Mouse (Mus musculus) embryonic stem cell, embryonic (primary cell): ENCODE results near the gene Pdcd6ip.

Experiments used
- CTCF ChIA-PET, 4 experiments: fragments of 300-600 bp in 2 of 4; fragments of 350-600 bp in 2 of 4; sonication (Branson Sonifier 250); formaldehyde crosslinking; loops; one replicate each; lab custom pipeline; 2022; ENCODE audit warnings: inconsistent platforms in 2 of 4; lab: Charles Lee
- POLR2A ChIA-PET, 4 experiments: fragments of 300-600 bp in 2 of 4; fragments of 350-600 bp in 2 of 4; sonication (Branson Sonifier 250); formaldehyde crosslinking; loops; one replicate each; lab custom pipeline; 2022; ENCODE audit warnings: antibody characterized with exemption in 4 of 4, inconsistent platforms in 1 of 4; lab: Charles Lee

Pdcd6ip gene

DNA sequence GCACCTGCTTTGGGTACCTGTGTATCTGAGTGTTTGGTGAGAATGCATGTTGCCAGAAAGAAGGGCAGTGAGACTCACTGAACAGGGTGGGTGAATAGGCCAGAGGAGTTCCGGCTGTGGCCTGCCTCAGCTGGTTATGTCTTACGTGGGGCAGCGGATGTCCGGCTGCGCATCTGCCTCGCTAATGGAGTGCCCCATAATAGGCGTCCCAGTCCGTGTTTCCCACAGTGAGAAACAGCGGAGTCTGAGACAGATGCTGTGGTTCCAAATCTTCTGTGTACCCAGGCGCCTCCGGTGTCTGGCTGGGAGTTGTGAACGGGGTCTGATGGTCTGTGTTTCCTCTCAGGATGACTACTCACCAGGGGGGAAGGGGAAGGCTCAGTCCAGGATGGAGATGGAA is 2.8 kb upstream of the Pdcd6ip start:
- CTCF ChIA-PET = no interaction called here
- POLR2A ChIA-PET = interaction anchor here in 1 of 4 experiments (0.9 to 1.0 kb wide), 2 partner anchors 23 to 31 kb away, joined by 3 to 4 read pairs; no protein-coding TSS in a partner anchor

DNA sequence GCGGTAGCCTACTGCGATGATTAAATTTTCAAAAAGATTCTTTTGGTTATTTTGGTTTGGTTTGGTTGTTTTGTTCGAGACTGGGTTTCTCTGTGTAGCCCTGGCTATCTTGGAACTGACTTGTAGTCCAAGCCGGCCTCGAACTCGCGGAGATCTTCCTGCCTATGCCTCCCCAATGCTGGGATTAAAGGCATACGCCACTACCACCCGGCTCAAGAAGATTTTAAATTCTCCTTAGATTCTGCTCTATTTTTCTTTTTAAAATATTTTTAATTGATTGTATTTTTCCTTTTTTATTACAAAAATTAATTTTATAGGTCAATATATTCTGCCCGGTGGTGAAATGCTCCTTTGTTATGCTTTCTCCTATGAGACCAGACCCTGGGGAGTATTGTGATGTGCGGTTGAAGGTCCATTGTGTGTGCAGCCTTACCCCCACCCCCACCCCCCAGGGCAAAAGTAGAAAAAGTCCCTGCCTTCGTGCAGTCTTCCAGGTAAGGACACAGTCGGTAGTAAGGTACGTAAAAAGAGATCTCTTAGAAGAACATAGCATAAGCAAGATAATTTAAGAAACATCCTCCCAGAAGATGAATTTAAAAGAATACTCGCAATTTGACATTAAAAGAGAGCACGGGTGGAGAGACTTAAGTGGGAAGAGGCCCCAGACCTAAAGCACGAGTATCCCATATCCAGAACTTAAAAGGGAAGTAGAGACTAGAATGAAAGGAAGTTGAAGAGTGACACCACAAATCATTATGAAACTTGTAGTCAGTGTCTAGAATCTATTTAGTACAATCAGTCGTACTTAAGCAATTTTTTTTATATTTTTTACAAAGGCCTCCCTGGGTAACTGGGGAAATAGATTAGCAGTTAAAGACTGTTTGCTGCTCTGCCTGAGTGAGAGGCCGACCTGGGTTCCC is 562 bp upstream of the Pdcd6ip start:
- CTCF ChIA-PET = interaction anchor here in 1 of 4 experiments (1.0 kb wide), 1 partner anchor 11 kb away, joined by 3 read pairs; no protein-coding TSS in a partner anchor

DNA sequence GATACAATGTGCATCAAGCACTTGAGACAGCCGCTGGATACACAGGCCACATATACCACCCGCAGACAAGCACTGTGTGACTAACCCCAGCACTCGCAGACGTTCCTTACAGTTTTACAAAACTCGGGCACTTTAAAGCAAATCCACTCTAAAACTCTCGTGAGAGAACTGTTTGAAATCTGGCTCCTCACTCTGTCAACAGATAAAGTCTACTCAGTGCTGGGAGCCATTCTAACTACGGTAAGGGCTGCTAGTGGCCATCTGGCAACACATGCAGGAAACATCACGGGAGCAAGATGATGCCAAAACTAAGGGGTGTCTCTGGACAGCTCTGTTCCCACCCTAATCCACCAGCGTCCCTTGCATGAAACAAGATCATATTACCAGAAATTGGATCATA is 1.2 kb downstream of the Pdcd6ip start:
- POLR2A ChIA-PET = interaction anchor here in 3 of 4 experiments (1.1 to 1.6 kb wide), 4 partner anchors 40 to 320 kb away, joined by 3 to 8 read pairs (median 4); no protein-coding TSS in a partner anchor
- CTCF ChIA-PET = no interaction called here

More for the DNA sequence above, 562 bp upstream of the Pdcd6ip start:
- POLR2A ChIA-PET = interaction anchor here in 1 of 4 experiments (1.6 kb wide), 1 partner anchor 50 kb away, joined by 8 read pairs; no protein-coding TSS in a partner anchor

DNA sequence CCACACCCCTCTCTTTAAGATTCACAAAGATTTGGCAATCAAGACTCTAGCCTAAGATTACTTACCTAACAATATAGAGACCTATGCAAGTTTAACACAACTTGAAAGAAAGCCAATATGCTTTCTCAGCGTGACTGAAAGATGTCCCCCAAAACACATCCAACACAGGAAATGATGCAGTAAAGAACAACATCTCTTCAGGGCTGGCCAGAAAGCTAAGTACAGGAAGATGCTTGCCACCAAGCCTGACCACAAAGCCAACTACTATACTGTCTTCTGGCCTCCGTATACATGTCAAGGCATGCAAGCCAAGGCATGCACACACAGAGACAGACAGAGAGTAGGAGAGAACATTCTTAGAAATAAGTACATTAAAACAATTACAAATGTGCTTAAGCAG is 2.0 kb downstream of the Pdcd6ip start:
- ChIA-PET CTCF (no interaction called here), POLR2A (no interaction called here)

DNA sequence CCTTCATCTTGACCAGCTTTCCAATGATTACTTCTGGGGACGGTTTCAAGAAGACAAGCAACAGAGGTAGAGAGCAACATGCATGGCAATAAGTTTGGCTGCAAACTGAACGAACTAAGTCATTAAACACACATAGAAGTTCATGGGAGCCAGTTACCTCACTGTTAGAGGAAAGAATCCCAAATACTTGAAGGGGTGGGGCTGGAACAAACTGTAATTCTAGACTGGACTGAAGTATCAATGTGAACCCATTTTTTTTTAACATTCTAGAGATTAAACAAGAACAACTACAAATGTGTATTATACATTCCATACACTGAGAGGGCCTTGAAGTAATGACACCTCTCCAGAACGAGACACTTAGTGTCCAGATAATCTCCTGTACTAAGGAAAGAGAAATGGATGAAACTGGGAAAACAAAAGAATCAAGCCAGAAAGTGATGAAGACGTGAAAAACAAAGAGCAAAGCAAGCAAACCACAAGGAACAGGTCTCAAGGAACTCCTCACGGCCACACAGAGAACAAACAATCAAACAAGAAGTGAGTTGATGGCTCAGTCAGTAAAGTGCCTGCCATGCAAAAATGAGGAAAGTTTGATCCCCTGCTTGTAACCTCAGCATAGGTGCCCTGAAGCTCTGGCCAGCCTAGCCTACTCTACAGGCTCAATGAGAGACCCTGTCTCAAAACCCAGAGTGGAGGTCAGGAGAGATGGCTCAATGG is 6.5 kb downstream of the Pdcd6ip start:
- CTCF ChIA-PET = no interaction called here
- POLR2A ChIA-PET = no interaction called here

DNA sequence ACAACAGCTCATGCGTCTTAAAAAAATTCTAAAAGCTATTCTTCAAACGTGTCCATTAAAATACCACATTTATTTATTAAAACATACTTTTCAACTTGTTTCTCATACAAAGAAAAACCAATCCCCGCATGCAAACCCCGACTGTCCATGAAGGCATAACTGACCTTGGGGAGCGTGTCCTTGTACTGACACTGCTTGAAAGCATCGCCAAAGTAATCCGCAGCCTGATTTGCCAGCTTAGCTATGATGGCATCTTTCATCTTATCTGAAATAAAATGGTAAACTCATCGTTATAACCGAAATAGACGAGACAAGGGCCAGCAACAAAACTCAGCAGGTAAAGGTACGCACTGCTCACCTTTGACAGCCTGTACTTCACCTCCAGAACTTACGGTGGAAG is 20.6 kb downstream of the Pdcd6ip start:
- ChIA-PET POLR2A (interaction anchor here in 1 of 4 experiments (1.1 kb wide), 1 partner anchor 71 kb away, joined by 3 read pairs; no protein-coding TSS in a partner anchor), CTCF (interaction anchor here in 2 of 4 experiments (0.6 to 1.8 kb wide), 2 partner anchors 129 to 245 kb away, joined by 3 to 8 read pairs; no protein-coding TSS in a partner anchor)

DNA sequence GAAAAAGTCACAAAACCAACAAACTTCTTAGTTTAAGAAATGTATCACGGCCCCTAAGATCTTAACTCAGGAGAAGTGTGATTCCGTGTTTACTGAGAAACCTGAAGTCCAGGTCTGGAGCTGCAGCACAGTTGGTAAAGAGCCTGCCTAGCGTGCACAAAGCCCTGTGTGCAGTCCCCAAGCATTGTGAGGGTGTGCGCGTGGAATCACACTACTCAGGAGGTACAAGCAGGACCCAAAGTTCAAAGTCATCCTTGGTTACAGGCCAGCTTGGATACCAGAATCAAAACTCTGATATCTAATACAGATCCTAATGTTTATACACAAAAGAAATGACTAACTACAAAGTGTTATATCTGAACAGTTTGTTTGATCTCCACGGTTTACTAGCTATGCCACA is 34.3 kb downstream of the Pdcd6ip start:
- ChIA-PET POLR2A (no interaction called here), CTCF (no interaction called here)

DNA sequence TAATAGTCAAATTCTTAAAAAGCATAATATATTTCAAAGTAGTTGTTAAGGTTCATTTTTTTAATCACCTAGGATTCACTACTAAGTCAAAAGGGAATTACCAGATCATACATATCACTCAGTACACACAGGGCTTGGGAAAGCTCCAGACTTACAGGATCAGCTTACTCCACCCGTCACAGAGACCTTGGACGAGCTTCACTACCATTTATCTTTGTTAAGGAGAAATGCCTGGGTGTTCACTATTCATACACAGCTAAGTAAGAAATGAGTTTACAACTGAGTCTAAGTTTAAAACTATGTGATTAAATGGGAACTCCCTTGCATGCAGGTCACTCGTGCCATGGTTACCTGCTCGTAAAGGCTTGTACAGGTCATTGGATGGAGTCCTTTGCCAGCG is 35.7 kb downstream of the Pdcd6ip start:
- POLR2A ChIA-PET = interaction anchor here in 3 of 4 experiments (0.6 to 1.6 kb wide), 4 partner anchors 25 to 1628 kb away, joined by 3 to 4 read pairs (median 4); no protein-coding TSS in a partner anchor
- CTCF ChIA-PET = interaction anchor here in 1 of 4 experiments (0.7 kb wide), 1 partner anchor 232 kb away, joined by 3 read pairs; no protein-coding TSS in a partner anchor

DNA sequence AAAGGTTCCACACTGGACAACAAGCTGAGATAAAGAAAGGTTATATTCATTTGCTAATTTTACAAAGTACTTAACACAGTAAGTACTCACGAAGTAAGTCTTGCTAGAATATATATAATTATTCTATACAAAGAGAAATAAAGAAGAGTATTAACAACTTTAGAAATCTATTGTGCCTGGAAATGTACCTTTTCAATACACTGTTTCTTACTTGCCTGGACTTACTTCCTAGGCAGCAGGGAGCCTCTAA is 37.3 kb downstream of the Pdcd6ip start:
- ChIA-PET CTCF (no interaction called here), POLR2A (interaction anchor here in 1 of 4 experiments (1.5 to 1.6 kb wide), 2 partner anchors 15 to 88 kb away, joined by 3 to 4 read pairs; no protein-coding TSS in a partner anchor)

DNA sequence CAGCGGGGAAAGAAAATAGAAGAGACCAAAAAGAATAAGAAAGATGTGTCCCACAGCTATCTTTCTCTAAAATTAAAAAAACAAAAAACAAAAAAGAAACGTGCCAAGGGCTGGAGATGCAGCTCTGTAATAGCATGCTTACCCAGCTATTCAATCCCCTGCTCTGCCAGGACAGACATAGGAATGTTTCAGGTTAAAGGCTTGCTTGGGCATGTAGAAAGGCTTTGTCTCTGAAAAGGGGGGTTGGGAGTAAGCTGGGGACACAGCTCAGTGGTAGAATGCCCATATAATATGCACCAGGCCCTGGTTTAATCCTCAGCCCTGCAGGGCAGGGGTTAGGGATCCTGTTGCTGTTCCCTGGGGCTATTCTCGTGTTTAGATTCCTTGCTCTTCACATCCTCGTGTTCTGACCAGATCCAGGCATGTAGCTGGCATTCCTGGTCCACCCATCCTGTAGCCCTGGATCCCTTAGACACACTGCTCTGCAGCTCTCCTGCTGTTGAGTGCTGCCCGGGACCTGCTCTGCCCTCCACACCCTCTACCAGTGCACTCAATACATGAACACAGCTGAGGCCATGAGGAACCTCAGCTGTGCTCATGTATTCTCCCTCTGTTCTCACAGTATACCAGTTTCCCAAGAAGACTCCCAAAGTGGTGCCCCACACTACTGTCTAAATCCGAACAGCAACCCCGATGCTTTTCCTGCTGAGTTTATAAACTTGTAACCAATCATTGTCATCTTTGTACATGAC is 37.8 kb downstream of the Pdcd6ip start:
- CTCF ChIA-PET = no interaction called here
- POLR2A ChIA-PET = interaction anchor here in 2 of 4 experiments (0.6 to 1.6 kb wide), 3 partner anchors 15 to 212 kb away, joined by 3 to 8 read pairs (median 4); no protein-coding TSS in a partner anchor

DNA sequence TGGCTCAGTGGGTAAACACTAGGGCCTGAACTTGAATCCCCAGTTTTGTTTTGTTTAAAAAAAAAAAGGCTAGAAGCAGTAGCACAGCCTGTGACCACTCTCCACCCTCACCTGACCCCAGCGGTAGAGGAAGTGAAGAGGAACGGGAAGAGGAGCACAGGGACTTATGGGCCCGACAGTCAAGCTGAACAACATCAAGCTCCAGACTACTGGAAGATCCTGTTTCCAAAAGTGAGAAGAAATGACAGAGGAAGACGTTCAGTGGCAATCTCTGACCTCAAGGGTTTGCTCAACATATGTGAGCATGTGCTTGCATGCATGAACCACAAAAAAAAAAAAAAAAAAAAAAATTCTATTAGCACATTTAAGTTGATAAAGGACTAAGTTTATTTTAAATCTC is 44.6 kb downstream of the Pdcd6ip start:
- CTCF ChIA-PET = interaction anchor here in 1 of 4 experiments (0.7 kb wide), 1 partner anchor 14 kb away, joined by 5 read pairs; no protein-coding TSS in a partner anchor
- POLR2A ChIA-PET = no interaction called here

DNA sequence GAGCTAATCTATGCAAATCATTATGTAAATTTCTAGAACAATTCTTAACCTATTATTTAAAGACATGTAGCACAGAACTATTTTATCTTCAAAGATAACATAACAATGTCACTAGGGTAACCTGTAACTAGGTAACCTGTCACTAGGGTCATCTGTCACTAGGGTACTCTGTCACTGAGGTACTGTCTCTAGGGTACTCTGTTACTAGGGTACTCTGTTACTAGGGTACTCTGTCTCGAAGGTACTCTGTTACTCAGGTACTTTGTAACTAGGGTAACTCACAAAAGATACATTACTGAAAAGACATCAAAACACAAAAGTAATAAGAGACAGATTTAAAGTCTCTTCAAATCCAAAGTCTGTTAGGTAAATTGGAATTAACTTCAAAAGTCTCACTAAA is 50.2 kb downstream of the Pdcd6ip start:
- ChIA-PET POLR2A (no interaction called here), CTCF (interaction anchor here in 1 of 4 experiments (0.5 kb wide), 1 partner anchor 1651 kb away, joined by 3 read pairs; no protein-coding TSS in a partner anchor)

DNA sequence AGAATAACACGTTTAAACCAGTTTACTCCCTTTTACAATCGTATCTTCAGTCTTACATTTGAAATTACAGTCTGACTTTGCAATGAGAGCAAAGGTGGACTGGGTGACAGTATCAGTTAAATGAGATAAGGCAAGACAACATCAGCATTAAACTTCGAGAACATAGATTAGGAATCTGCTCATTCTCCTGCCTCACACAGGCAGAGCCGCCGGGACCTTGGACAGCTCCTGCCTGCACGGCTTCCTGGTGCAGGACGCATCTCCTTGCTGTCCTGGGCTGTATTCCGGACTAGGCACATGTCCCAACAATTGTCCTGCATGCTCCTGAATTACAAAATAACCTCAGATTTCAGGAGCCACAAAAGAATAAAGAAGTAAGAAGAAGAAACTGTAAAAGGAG is 54.5 kb downstream of the Pdcd6ip start:
- CTCF ChIA-PET = interaction anchor here in 1 of 4 experiments (1.0 kb wide), 1 partner anchor 12 kb away, joined by 3 read pairs; no protein-coding TSS in a partner anchor
- POLR2A ChIA-PET = no interaction called here

DNA sequence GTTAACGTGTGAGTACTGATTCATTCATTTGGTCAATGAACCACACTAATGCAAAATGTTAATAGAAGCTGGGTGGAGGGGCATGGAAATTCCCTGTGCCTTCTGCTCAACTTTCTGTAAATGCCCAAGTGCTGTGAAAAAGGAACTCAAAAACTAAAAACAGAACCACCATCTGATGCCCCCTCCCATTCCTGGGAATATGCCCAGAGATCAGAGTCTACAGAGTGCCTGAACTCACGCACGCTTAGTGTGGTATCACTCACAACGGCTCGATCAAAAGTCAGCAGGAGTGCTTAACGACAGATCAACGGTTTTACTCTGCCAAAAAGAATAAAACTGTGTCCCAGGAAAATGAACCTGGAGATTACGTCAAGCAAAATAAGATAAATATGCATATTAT is 57.3 kb downstream of the Pdcd6ip start:
- POLR2A ChIA-PET = interaction anchor here in 1 of 4 experiments (0.9 kb wide), 1 partner anchor 242 kb away, joined by 5 read pairs; no protein-coding TSS in a partner anchor

DNA sequence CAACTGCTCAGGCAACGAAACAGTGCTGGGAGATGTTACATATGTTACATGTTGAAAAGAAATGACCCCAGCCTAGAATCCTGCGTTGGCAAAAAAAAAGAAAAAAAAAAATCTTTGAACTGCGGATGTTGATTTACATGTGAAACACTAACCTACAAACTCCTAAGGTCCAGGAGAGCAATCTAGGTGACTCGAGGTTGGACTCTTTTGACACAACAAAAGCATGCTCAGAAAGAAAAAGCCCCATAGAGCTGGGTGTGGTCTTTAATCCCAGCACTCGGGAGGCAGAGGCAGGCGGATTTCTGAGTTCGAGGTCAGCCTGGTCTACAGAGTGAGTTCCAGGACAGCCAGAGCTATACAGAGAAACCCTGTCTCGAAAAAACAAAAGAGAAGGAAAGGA is 58.8 kb downstream of the Pdcd6ip start:
- POLR2A ChIA-PET = interaction anchor here in 2 of 4 experiments (0.7 to 1.3 kb wide), 2 partner anchors 46 to 529 kb away, joined by 3 read pairs; no protein-coding TSS in a partner anchor

More for the DNA sequence above, 57.3 kb downstream of the Pdcd6ip start:
- CTCF ChIA-PET = no interaction called here

DNA sequence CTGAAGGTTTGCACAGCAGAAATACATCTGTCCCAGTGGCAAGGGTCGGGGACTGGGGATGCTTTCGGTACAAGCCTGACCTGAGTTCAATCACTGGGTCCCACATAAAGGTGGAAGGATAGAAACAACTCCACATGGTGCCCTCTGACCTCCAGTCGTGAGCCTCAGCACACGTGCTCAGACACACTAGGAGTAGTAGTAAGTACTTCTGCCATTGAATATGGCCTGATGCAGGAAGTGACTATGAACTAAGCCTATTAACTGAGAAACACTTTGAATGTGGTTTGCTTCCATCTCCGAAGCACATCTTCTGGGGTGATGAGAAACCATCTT is 62.3 kb downstream of the Pdcd6ip start:
- CTCF ChIA-PET = interaction anchor here in 3 of 4 experiments (0.6 to 1.0 kb wide), 5 partner anchors 16 to 1956 kb away, joined by 3 to 5 read pairs (median 4); no protein-coding TSS in a partner anchor
- POLR2A ChIA-PET = interaction anchor here in 1 of 4 experiments (0.6 to 0.7 kb wide), 2 partner anchors 97 to 231 kb away, joined by 3 to 6 read pairs; no protein-coding TSS in a partner anchor

More for the DNA sequence above, 58.8 kb downstream of the Pdcd6ip start:
- CTCF ChIA-PET = interaction anchor here in 3 of 4 experiments (0.6 to 1.2 kb wide), 6 partner anchors 14 to 446 kb away, joined by 3 to 5 read pairs (median 3); no protein-coding TSS in a partner anchor

DNA sequence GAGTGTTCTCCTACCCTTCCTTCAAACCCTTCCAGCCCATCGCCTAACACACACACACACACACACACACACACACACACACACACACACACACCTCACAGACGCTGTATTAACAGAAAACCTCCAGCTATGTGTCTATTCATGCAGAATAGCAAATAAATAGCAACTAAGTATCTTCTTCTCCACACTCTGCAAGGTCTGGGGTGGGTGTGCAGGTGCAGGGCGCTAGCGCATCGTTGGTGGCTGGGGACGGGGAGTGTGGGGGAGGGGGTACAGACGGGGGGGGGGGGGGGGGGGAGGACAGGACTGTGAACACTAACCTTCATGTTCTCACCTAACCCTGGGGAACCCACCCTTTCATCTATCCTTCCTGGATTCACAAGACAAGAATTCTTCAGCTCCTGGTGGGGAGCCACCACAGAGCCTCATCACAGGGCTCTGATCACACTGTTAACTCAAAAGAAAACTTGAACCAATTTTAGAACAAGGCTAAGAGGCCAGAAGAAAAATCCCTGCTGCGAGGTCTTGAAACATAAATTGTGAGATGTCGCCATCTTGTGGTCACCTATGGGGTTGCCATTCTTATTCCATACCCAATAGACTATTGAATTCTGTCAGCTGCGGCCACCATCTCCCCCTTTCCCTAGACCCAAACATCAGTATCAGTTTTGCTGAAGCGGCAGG is 62.8 kb downstream of the Pdcd6ip start:
- POLR2A ChIA-PET = interaction anchor here in 1 of 4 experiments (0.6 to 0.7 kb wide), 3 partner anchors 98 to 623 kb away, joined by 3 to 6 read pairs (median 3); no protein-coding TSS in a partner anchor
- CTCF ChIA-PET = interaction anchor here (0.6 to 1.0 kb wide), 9 partner anchors 15 to 1955 kb away, joined by 3 to 5 read pairs (median 3); no protein-coding TSS in a partner anchor
